14 mouse cellular contexts compared by ENCODE assay signal in the genomic region with DNA sequence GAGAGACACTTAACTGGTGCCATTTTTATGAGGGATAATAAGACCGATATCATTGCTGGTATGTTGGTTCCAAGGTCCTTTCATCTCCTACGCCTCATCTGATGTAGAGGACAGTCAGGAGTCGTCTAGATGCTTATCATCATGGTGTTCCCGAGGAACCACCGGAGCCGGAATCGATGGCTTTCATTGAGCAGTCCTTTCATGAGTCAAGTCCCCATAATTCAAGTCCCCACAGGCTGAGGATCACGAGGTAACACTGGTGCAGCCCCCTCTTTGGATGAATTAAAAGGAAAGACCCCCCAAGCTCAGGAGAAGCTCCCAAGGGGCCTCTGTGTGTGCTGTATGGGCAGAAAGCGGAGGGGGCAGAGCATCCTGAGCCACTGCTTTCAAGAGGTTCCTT.
DNase-seq lines count a peak whose midpoint lies in the region; ATAC-seq and TF ChIP-seq lines count a peak whose summit lies in the region.
"Had no signal": no experiment of that assay in that cellular context is flagged by ENCODE, and none has a peak within 500 bp of the region (broad histone marks: within the 10 kb centered on the region; RNA-seq: fewer than 3 reads in every experiment).

No protein-coding gene starts in this region.

- no peaks in the 10 kb centered on the region for H3K9me3 ChIP-seq in intestine, embryonic 16.5 days (ENCODE audit: control insufficient read depth, low read length)
- H3K9me3 ChIP-seq in intestine, embryonic 15.5 days = no peaks in the 10 kb centered on the region
- H3K9me3 ChIP-seq in stomach, postnatal 0 days (ENCODE audit: control insufficient read depth, low read length) = no peaks in the 10 kb centered on the region
- H3K9me3 ChIP-seq: embryonic facial prominence, embryonic 12.5 days; forebrain, embryonic 15.5 days; heart, embryonic 13.5 days; hindbrain, embryonic 15.5 days had no signal

- no peak for TF ChIP-seq CTCF in gastrocnemius, adult 2 months (IDR thresholded peaks at IDR 0.05)
- no peak for TF ChIP-seq CTCF in stomach, postnatal 0 days (IDR thresholded peaks at IDR 0.05; ENCODE audit: low read depth)

- TF ChIP-seq EP300 in stomach, postnatal 0 days (optimal IDR thresholded peaks at IDR 0.05) = no peak

- no peak overlapping the region for H3K9ac ChIP-seq in intestine, embryonic 16.5 days (ENCODE audit: low read depth, low read length)
- no peak overlapping the region for H3K9ac ChIP-seq in intestine, embryonic 15.5 days
- no peak overlapping the region for H3K9ac ChIP-seq in stomach, postnatal 0 days (ENCODE audit: low read length)
- H3K9ac ChIP-seq: embryonic facial prominence, embryonic 12.5 days; forebrain, embryonic 15.5 days; heart, embryonic 13.5 days; hindbrain, embryonic 15.5 days had no signal

- no peak for DNase-seq in gastrocnemius, adult 2 months
- no peak for DNase-seq in gastrocnemius, postnatal 10 days
- DNase-seq in stomach, postnatal 0 days (ENCODE audit: low spot score) = no peak
- no peak for DNase-seq in right cerebral cortex, postnatal 14 days
- DNase-seq: B cell, adult 2 months; cerebellum, adult 11-12 months; cerebellum, adult 9-10 months had no signal

- intact Hi-C loops in gastrocnemius, adult 2 months (cut with DNase I) = no loop called here

- H3K36me3 ChIP-seq in intestine, embryonic 16.5 days (ENCODE audit: control insufficient read depth, insufficient read depth, low read length) = no peaks in the 10 kb centered on the region
- H3K36me3 ChIP-seq in intestine, embryonic 15.5 days = no peaks in the 10 kb centered on the region
- H3K36me3 ChIP-seq in stomach, postnatal 0 days (ENCODE audit: control insufficient read depth, insufficient read depth, low read length) = no peaks in the 10 kb centered on the region
- H3K36me3 ChIP-seq: embryonic facial prominence, embryonic 12.5 days; forebrain, embryonic 15.5 days; heart, embryonic 13.5 days; hindbrain, embryonic 15.5 days had no signal

- 70% methylated on average over 9 of the region's 9 CpGs for WGBS in intestine, embryonic 16.5 days
- 74% methylated on average over 9 of the region's 9 CpGs for WGBS in intestine, embryonic 15.5 days
- WGBS in stomach, postnatal 0 days = 90% methylated on average over 9 of the region's 9 CpGs

- H3K27me3 ChIP-seq in intestine, embryonic 16.5 days (replicated peaks; ENCODE audit: control insufficient read depth, insufficient read depth, low read length) = no peaks in the 10 kb centered on the region
- H3K27me3 ChIP-seq in intestine, embryonic 15.5 days (replicated peaks) = no peaks in the 10 kb centered on the region
- H3K27me3 ChIP-seq in stomach, postnatal 0 days (ENCODE audit: control insufficient read depth, insufficient read depth, low read length) = no peaks in the 10 kb centered on the region
- H3K27me3 ChIP-seq: embryonic facial prominence, embryonic 12.5 days; forebrain, embryonic 15.5 days; heart, embryonic 13.5 days; hindbrain, embryonic 15.5 days had no signal

- no peak overlapping the region; the same call in 1 of the 2 replicates for H3K4me3 ChIP-seq in gastrocnemius, adult 2 months
- no peak overlapping the region for H3K4me3 ChIP-seq in intestine, embryonic 16.5 days (ENCODE audit: low read length)
- no peak overlapping the region for H3K4me3 ChIP-seq in intestine, embryonic 15.5 days (replicated peaks)
- no peak overlapping the region for H3K4me3 ChIP-seq in brown adipose tissue, adult 24 weeks (ENCODE audit: insufficient read depth, low read depth, low read length)
- no peak overlapping the region for H3K4me3 ChIP-seq in stomach, postnatal 0 days (ENCODE audit: low read depth, low read length)
- H3K4me3 ChIP-seq: embryonic facial prominence, embryonic 12.5 days; forebrain, embryonic 15.5 days; heart, embryonic 13.5 days; hindbrain, embryonic 15.5 days had no signal

- peak; percentile 33; the same call in 1 of the 2 replicates for ATAC-seq in intestine, embryonic 16.5 days
- no peak for ATAC-seq in intestine, embryonic 15.5 days
- no peak for ATAC-seq in stomach, postnatal 0 days (ENCODE audit: low FRiP score, low TSS enrichment)
- ATAC-seq: forebrain, embryonic 15.5 days had no signal

- H3K4me2 ChIP-seq in intestine, embryonic 16.5 days (ENCODE audit: low read depth, low read length) = no peak overlapping the region
- no peak overlapping the region for H3K4me2 ChIP-seq in intestine, embryonic 15.5 days (replicated peaks)
- no peak overlapping the region for H3K4me2 ChIP-seq in stomach, postnatal 0 days (replicated peaks; ENCODE audit: low read depth)
- H3K4me2 ChIP-seq: embryonic facial prominence, embryonic 12.5 days; forebrain, embryonic 15.5 days; heart, embryonic 13.5 days; hindbrain, embryonic 15.5 days had no signal

- H3K27ac ChIP-seq in gastrocnemius, adult 2 months = peak overlapping the region; percentile 71
- no peak overlapping the region for H3K27ac ChIP-seq in intestine, embryonic 16.5 days (ENCODE audit: low read length)
- no peak overlapping the region for H3K27ac ChIP-seq in intestine, embryonic 15.5 days
- H3K27ac ChIP-seq in brown adipose tissue, adult 24 weeks (replicated peaks; ENCODE audit: low read depth, low read length) = peak overlapping the region; percentile 88
- H3K27ac ChIP-seq in stomach, postnatal 0 days (replicated peaks) = peak overlapping the region; percentile 63
- H3K27ac ChIP-seq: embryonic facial prominence, embryonic 12.5 days; forebrain, embryonic 15.5 days; heart, embryonic 13.5 days; hindbrain, embryonic 15.5 days had no signal

- peaks cover 6% of the 10 kb centered on the region; the same call in 1 of the 2 replicates for H3K4me1 ChIP-seq in intestine, embryonic 16.5 days (ENCODE audit: control insufficient read depth, insufficient read depth, low read length)
- H3K4me1 ChIP-seq in intestine, embryonic 15.5 days (replicated peaks) = peaks cover 10% of the 10 kb centered on the region
- peaks cover 15% of the 10 kb centered on the region; the same call in 1 of the 2 replicates for H3K4me1 ChIP-seq in brown adipose tissue, adult 24 weeks (ENCODE audit: control insufficient read depth, insufficient read depth, insufficient read length, low read length)
- H3K4me1 ChIP-seq in stomach, postnatal 0 days (replicated peaks; ENCODE audit: control insufficient read depth, insufficient read depth) = no peaks in the 10 kb centered on the region
- H3K4me1 ChIP-seq: embryonic facial prominence, embryonic 12.5 days had no signal

Comparison
In these comparisons a context has a peak if more than half of its experiments do, and no peak if none do; other contexts are left out.
1. H3K27ac ChIP-seq: peak in gastrocnemius, adult 2 months (single experiment), brown adipose tissue, adult 24 weeks (single experiment) and stomach, postnatal 0 days (single experiment); none in intestine, embryonic 16.5 days (single experiment) and intestine, embryonic 15.5 days (single experiment).